In the genomic region with DNA sequence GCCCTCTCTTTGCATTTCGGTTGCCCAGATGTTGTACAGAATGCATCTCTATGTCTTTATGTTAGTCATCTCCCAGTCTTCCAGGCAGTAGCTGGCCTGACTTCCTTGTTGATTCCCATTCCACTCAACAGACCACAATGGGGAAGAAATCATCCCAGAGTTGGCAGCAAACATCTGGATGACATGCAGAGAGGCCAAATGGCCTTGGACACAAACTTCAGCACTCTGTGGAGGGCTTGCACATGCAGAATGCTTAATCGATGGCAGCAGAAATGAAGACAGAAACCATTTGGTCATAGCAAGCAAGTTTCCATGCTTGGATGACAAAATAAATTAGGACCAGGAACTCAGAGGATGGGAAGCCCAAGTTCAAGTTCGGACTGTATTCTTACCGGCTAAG, we compare ENCODE assay signal across 21 mouse cellular contexts.
"Had no signal": no experiment of that assay in that cellular context is flagged by ENCODE, and none has a peak within 500 bp of the region (broad histone marks: within the 10 kb centered on the region; RNA-seq: fewer than 3 reads in every experiment).

No protein-coding gene starts in this region.

- H3K4me3 ChIP-seq: gastrocnemius, adult 2 months; heart, adult 2 months; heart, embryonic 10.5 days; heart, embryonic 12.5 days; hindbrain, embryonic 10.5 days; hindbrain, embryonic 12.5 days; intestine, embryonic 15.5 days; layer of hippocampus, adult 2 months; left cerebral cortex, adult 2 months; limb, embryonic 10.5 days; limb, embryonic 12.5 days; liver, embryonic 13.5 days had no signal

- DNase-seq: gastrocnemius, adult 2 months; gastrocnemius, postnatal 10 days; gastrocnemius, postnatal 25 days; heart, adult 2 months; heart, postnatal 14 days; heart, postnatal 4 days; kidney, adult 2 months; kidney, postnatal 14 days; kidney, postnatal 36 days; liver; liver, embryonic 13.5 days had no signal

- H3K27ac ChIP-seq: gastrocnemius, adult 2 months; heart, adult 2 months; heart, embryonic 10.5 days; hindbrain, embryonic 10.5 days; hindbrain, embryonic 12.5 days; hindbrain, embryonic 14.5 days; intestine, embryonic 15.5 days; layer of hippocampus, adult 2 months; left cerebral cortex, adult 2 months; limb, embryonic 10.5 days; limb, embryonic 12.5 days; liver, embryonic 13.5 days had no signal

- H3K4me1 ChIP-seq: heart, embryonic 12.5 days; hindbrain, embryonic 10.5 days; hindbrain, embryonic 12.5 days; intestine, embryonic 15.5 days; limb, embryonic 10.5 days; liver, embryonic 13.5 days had no signal
